8 mouse cellular contexts compared by ENCODE assay signal in genomic region chr15:79261757-79262156, GRCm38 (mm10). TPM values are rescaled to one million over a fixed set of nuclear protein-coding genes. Genes with fewer than 3 reads are reported as not detected.
DNase-seq lines count a peak whose midpoint lies in the region; ATAC-seq and TF ChIP-seq lines count a peak whose summit lies in the region.

No protein-coding gene starts in this region.

- H3K27me3 ChIP-seq in kidney, adult 2 months (replicated peaks; ENCODE audit: control insufficient read depth, insufficient read depth, low read length), result no peaks in the 10 kb centered on the region
- H3K27me3 ChIP-seq in hindbrain, embryonic 13.5 days, result peaks cover 75% of the 10 kb centered on the region
- peaks cover 50% of the 10 kb centered on the region for H3K27me3 ChIP-seq in midbrain, embryonic 15.5 days (replicated peaks)

- peak; percentile 53; the same call in 1 of the 2 replicates for ATAC-seq in hindbrain, embryonic 13.5 days (ENCODE audit: low FRiP score)
- ATAC-seq in midbrain, embryonic 15.5 days (replicated peaks), result peak; percentile 71

- peak overlapping the region; percentile 42; the same call in 1 of the 2 replicates for H3K4me3 ChIP-seq in kidney, adult 2 months (ENCODE audit: insufficient read depth, low read depth, low read length)
- H3K4me3 ChIP-seq in hindbrain, embryonic 13.5 days, result peak overlapping the region; percentile 58
- H3K4me3 ChIP-seq in midbrain, embryonic 15.5 days, result peak overlapping the region; percentile 59

- 22% methylated on average over 28 of the region's 28 CpGs for WGBS in kidney, adult 2 months
- WGBS in hindbrain, embryonic 13.5 days, result under 1% methylated on average over 27 of the region's 28 CpGs
- WGBS in midbrain, embryonic 15.5 days, result under 1% methylated on average over 21 of the region's 28 CpGs

- TF ChIP-seq CTCF in kidney, adult 2 months (conservative IDR thresholded peaks at IDR 0.05; ENCODE audit: insufficient read depth, insufficient read length, low read depth, low read length), result no peak

- peaks cover 14% of the 10 kb centered on the region; the same call in 1 of the 2 replicates for H3K4me1 ChIP-seq in kidney, adult 2 months (ENCODE audit: control insufficient read depth, insufficient read depth, low read length)
- peaks cover 20% of the 10 kb centered on the region for H3K4me1 ChIP-seq in hindbrain, embryonic 13.5 days (replicated peaks)
- peaks cover 18% of the 10 kb centered on the region for H3K4me1 ChIP-seq in midbrain, embryonic 15.5 days

- no peak for TF ChIP-seq POLR2A in kidney, adult 2 months (IDR thresholded peaks at IDR 0.05; ENCODE audit: low read depth, low read length)

- H3K9ac ChIP-seq in hindbrain, embryonic 13.5 days, result peak overlapping the region; percentile 76
- peak overlapping the region; percentile 61 for H3K9ac ChIP-seq in midbrain, embryonic 15.5 days

- intact Hi-C loops in gastrocnemius, postnatal 14 days (cut with DNase I; ENCODE audit: low total_unique reads), result no loop called here

- H3K27ac ChIP-seq in kidney, adult 2 months (ENCODE audit: insufficient read depth, low read depth, low read length), result no peak overlapping the region
- no peak overlapping the region for H3K27ac ChIP-seq in hindbrain, embryonic 13.5 days
- H3K27ac ChIP-seq in midbrain, embryonic 15.5 days, result no peak overlapping the region

- H3K4me2 ChIP-seq in hindbrain, embryonic 13.5 days, result peak overlapping the region; percentile 95
- H3K4me2 ChIP-seq in midbrain, embryonic 15.5 days, result peak overlapping the region; percentile 98

- no peaks in the 10 kb centered on the region for H3K36me3 ChIP-seq in kidney, adult 2 months (ENCODE audit: control insufficient read depth, insufficient read depth, low read length)
- no peaks in the 10 kb centered on the region for H3K36me3 ChIP-seq in hindbrain, embryonic 13.5 days
- H3K36me3 ChIP-seq in midbrain, embryonic 15.5 days (replicated peaks), result no peaks in the 10 kb centered on the region

- DNase-seq in kidney, adult 2 months, result no peak
- no peak for DNase-seq in kidney, adult 18-20 months
- peak; percentile 37 for DNase-seq in embryo, embryonic 10 days (ENCODE audit: low spot score)
- no peak for DNase-seq in urinary bladder, postnatal 36 days (ENCODE audit: low spot score in 2 of 2)
- no peak for DNase-seq in right cerebral cortex, postnatal 25 days
- no peak for DNase-seq in gastrocnemius, postnatal 14 days

- H3K9me3 ChIP-seq in hindbrain, embryonic 13.5 days, result no peaks in the 10 kb centered on the region
- H3K9me3 ChIP-seq in midbrain, embryonic 15.5 days, result no peaks in the 10 kb centered on the region

RNA-seq across cellular contexts. Expression of gene Slc16a8, which starts 7.2 kb away (rescaled TPM):
- polyA plus RNA-seq in kidney, adult 2 months (2012; rRNA removed), result 0.23 and 0.49 TPM in 2 replicates
- polyA plus RNA-seq in hindbrain, embryonic 13.5 days (2015; fragmentation: Nextera tagmentation; extraction: Ambion mirVana), result 0.54 and 0.86 TPM in 2 replicates
- polyA plus RNA-seq in midbrain, embryonic 15.5 days (2015; fragmentation: Nextera tagmentation; extraction: Ambion mirVana), result 0.47 and 0.54 TPM in 2 replicates
- under 1 TPM; 0.12 to 0.38 TPM for total RNA-seq in gastrocnemius, postnatal 14 days (2021)

RNA-seq across cellular contexts. Expression of gene Baiap2l2, which starts 23.6 kb away (rescaled TPM):
- 113 and 170 TPM in 2 replicates for polyA plus RNA-seq in kidney, adult 2 months (2012; rRNA removed)
- polyA plus RNA-seq in hindbrain, embryonic 13.5 days (2015; fragmentation: Nextera tagmentation; extraction: Ambion mirVana), result 1.7 and 2.8 TPM in 2 replicates
- 2.6 and 3.1 TPM in 2 replicates for polyA plus RNA-seq in midbrain, embryonic 15.5 days (2015; fragmentation: Nextera tagmentation; extraction: Ambion mirVana)
- total RNA-seq in gastrocnemius, postnatal 14 days (2021), result 1 to 10 TPM in 1 of 2 experiments, under 1 TPM in 1; 0.69 to 4.0 TPM

RNA-seq across cellular contexts. Expression of gene Gm49486, which starts 32.6 kb away (rescaled TPM):
- polyA plus RNA-seq in kidney, adult 2 months (2012; rRNA removed), result 0.04 and 0.11 TPM in 2 replicates
- polyA plus RNA-seq in hindbrain, embryonic 13.5 days (2015; fragmentation: Nextera tagmentation; extraction: Ambion mirVana), result 1.6 and 2.0 TPM in 2 replicates
- 0.78 and 1.6 TPM in 2 replicates for polyA plus RNA-seq in midbrain, embryonic 15.5 days (2015; fragmentation: Nextera tagmentation; extraction: Ambion mirVana)
- under 1 TPM; 0.29 to 0.38 TPM for total RNA-seq in gastrocnemius, postnatal 14 days (2021)

RNA-seq across cellular contexts. Expression of gene Pick1, which starts 32.8 kb away (rescaled TPM):
- polyA plus RNA-seq in kidney, adult 2 months (2012; rRNA removed), result 29.8 and 31.4 TPM in 2 replicates
- 83.8 and 90.6 TPM in 2 replicates for polyA plus RNA-seq in hindbrain, embryonic 13.5 days (2015; fragmentation: Nextera tagmentation; extraction: Ambion mirVana)
- polyA plus RNA-seq in midbrain, embryonic 15.5 days (2015; fragmentation: Nextera tagmentation; extraction: Ambion mirVana), result 105 and 108 TPM in 2 replicates
- total RNA-seq in gastrocnemius, postnatal 14 days (2021), result 10 to 100 TPM; 22.3 to 26.3 TPM

Comparison
In these comparisons a context has a peak if more than half of its experiments do, and no peak if none do; other contexts are left out.
1. RNA of gene Baiap2l2, which starts 23.6 kb away (polyA plus RNA-seq): 113 to 170 TPM in kidney, adult 2 months; 2.6 to 3.1 TPM in midbrain, embryonic 15.5 days and 1.7 to 2.8 TPM in hindbrain, embryonic 13.5 days; every median in the first group is over 10 times any median in the second.
2. Peak in every context shown above with its lines, with median percentiles within 50 percentile points of each other: H3K4me3 ChIP-seq.